Mouse (Mus musculus) urinary bladder, postnatal 4 days (tissue): ENCODE measurements at regions not wholly inside any gene's neighbourhood (a gene's known extent, or its start where the extent isn't known, plus 50 kb on each side); places are given as distances from the start of the nearest gene placed in this dataset.

Experiments
- DNase-seq, 2 experiments: peaks; one replicate each; pipeline ENCODE4 v3.0.0; 2021 to 2022; ENCODE audit warnings: low spot score in 2 of 2

DNA sequence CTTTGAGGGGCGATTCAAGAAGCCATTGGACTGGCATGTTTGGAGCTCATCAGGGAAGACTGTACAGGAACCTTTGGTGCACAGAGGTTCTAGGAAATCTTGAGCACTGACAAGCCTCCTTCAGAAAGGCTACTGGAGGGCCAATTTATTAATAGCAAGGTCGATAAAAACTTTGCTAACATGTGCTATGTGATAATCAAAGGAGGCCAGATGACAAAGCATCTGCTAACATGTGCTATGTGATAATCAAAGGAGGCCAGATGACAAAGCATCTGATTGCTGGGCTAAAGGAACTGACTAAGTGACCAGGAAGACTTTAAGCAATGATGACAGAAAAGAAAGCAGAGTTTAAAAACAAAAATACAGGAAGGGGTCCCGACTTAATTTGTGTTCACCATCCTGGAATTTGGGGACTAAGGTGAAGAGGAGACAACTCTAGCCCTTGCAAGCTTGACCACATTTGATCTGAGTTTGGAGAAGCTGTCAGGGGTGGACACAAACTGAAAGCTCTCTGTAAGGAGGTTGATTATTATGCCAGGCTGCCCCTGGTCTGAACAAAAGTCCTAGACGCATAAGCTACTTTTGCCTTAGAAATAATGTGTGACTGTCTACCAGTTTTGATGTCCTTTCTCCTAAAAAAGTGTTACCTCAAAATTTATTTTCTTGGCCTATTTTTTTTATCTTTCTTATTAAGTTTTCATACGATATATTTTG lies 455.5 kb upstream of the Fam92a start:
- DNase-seq = no peak

DNA sequence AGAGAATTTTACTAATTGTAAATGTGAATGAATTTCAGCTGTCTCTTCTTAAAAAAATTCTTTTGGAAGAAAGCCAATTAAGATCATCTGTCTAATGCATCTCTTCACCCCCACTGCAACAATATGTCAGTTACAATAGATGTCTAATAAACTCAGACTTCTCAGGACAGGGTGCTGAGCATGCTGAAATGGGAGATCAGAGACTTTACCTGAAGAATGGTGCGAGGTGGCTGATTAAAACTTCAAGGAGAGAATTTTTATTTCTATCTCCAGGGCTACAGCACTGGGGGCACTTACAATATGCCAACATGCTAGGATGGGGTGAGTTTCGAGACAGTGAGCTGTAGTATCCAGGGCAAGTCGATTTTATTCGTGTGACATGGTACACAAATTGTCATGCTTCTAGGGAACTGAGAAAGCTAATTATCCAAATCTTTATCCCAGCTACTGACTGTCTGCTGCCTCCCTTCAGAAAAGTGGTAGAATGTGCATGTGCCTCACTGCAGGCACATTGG lies 449.0 kb upstream of the Fam92a start:
- DNase-seq = no peak

DNA sequence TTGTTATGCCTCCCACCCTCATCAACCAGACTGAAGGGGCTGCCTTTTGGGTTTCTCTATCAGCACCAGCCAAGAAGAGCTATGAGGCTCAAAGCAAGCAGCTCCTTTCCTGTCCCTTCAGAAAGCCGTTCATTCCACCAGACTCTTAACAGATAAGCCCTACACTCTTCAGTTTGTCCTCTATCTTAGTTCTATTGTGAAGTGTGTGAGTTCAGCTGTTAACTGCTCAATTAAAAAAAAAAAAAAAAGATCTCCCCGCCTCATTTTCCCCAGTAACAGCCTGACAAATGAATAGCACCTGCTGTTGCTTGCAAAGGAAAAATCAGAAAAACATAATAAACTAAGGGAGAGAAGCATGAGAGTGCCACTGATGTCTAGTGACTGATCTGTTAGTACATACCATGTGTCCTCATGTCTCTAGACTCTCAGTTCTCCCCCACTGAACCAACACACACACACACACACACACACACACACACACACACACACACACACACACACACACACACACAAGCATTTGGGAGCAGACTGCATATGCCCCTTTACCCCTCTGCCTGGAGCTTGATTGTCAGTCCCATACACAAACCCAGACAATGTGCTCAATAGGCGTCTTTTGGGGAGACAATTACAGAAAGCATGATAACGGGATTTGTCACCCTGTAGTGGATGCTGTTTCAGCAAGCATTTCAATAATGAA lies 448.4 kb upstream of the Fam92a start:
- no peak for DNase-seq

DNA sequence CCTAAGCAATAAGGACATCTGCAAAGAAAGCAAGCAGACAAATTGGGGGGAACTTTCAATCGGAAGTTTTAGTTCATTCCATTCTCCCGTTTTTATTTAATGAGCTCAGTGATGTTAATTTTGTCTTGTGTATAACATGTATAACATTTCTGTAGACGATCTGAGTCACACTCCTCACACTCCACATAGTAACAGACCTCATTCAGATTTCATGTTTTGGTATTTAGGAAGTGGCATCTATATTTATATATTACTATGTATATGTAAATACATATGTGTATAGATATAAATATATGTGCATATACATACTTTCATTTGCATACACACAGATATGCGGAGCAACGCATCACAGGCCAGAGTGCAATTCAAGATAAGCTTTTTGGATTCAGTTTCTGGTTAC lies 444.9 kb upstream of the Fam92a start:
- DNase-seq = no peak

DNA sequence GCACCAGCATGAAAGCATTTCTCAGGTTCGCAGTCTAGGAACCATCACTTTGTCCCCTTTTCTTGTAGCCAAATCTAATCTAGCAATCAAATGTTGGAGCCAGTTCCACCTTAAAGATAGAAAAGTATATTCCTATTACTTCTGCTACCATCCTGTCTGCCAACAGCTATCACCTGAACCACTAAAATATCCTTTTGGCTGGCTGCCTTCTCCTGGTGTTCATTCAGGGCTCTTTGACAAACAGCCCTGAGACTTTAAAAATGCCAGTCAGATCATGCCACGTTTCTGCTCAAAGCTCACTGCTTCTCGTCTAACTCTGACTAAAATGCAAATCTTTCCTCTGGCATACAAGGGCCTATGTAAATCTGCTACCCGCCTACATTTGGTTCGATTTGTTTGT lies 439.7 kb upstream of the Fam92a start:
- no peak for DNase-seq

DNA sequence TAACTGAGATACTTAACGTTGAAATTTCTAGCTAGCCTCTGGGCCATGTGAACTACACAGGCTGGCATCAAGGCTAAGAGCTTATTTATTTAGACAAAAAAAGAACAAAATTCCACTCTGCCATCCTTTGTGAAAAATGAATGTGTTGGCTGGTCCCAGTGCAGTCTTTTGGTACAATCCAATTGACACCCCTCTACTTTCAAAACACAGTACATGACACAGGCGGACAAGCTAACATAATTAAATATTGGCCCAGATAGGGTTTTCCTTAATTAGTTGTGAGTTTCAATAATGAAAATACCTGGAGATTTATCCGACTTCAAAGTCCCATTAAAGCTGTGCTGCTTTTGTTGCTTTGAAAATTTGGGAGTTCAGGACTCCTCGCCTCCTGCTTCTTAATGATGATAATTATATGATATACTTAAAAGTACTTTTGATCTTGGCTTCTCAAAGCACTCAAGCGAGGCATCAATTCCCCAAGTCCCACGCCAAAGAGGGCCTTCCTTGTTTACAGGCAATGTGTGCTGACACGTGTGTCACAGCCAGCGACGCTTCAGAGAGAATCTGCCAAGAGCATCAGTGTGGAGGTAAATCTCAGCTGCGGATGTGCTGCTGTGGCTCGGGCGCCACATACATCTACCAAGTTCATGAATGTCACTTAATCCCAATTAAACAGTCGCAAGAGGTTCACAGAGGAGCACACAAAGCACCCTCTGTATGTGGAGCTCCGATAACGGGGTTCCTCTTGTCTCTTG lies 429.5 kb upstream of the Fam92a start:
- DNase-seq = no peak

DNA sequence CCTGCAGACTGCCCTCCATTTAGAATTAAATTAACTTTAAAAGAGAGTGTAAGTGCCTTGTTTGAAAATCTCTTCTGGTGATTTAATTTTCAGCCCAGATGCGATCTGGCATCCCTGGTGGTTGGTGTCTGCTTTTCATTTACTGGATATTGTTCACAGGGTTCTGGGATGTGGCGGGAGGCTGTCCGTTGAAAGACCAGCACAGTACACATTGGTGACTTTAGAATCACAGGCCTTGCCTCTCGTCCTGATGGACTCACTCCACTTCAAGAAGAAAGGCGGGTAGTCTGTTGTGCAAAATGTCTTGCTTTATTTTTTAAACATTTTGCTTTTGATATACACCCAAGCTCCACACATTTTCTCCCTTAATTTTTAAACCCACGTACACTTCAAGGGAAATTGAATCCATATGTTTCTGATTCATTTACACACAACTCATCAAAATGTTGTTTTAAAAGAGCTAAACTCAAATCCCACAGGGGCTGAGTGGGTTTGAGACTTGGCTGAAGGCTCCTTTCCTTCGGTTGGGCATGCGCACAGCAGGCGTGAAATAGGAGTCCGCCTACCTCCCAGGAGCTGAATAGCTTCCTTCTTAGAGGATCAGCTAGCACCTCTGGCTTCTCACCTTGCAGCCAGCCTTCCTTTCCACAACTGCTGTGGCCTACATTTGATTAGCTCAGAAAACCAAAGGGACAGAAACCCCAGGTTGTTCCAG lies 424.1 kb upstream of the Fam92a start:
- DNase-seq = no peak

DNA sequence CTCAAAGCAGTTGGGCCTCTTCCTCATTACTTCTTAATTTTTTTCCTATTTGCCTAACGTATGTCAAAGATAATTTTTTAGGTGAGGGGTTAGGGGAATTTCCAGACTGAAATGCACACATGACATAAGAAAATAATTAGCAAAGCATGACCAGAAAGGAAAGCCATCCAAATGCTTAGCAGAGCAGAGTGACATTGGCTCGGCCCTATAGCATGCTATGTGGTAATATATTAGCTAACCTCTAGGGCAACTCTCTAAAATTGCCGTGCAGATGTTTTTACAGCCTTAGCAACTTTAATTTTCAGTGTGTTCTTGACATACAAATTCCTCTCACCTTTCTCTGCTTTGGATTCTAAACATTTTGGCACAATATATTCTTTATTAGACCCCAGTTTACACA lies 421.2 kb upstream of the Fam92a start:
- DNase-seq = no peak

DNA sequence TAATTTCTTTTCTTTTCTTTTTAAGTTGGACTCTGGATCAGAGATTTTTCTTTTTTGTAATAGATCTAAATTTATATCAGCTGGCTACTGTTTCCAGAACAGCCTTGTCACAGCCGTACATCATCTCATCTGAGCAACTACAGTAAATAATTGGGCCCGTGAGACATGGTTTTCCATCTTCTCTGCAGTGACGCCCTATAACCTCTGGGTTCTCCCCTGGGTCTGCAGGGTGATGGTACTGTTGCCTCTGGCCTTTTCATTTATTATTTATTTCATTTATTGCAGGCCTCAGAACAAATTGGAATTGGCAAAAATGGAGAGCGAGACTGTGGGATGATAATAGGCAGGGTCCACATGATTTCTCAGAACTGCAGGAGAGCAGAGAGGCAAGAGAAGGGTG lies 406.3 kb upstream of the Fam92a start:
- no peak for DNase-seq

DNA sequence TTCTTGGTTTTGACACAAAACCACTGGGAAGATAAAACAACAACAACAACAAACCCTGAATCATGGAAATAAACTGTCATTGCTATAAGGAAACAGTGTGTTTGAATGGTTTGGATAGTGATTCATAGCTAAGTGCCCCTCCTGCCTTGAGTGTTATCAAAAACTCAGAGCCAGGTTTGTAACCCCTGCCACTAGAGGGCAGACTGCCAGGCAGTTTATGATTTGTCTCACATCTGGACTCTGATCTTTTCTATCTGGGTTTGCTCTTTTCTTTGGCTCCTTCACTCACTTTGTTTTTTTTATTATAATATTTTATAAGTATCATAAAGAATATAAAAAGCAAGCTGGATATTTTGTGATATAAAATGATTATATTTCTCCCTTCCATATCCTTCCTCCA lies 400.1 kb upstream of the Fam92a start:
- DNase-seq = no peak

DNA sequence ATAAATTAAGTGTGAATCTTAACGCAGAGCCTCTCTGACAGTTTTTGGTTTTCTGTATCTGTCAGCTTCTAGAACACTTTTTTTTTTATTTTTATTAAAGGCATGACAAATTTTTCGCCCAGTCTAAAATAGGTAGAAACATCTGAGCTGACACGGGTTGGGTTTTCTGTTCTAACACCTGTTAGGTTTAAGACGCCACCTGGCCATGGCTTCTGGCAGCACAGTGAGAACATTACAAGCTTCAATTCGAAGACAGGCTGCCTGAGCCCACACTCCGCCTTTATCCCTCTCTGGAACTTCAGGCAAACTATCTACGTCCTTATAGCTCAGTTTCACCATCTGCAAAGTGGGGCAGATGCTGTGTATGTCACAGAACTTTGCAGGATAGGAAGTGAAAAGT lies 398.9 kb upstream of the Fam92a start:
- DNase-seq = no peak

DNA sequence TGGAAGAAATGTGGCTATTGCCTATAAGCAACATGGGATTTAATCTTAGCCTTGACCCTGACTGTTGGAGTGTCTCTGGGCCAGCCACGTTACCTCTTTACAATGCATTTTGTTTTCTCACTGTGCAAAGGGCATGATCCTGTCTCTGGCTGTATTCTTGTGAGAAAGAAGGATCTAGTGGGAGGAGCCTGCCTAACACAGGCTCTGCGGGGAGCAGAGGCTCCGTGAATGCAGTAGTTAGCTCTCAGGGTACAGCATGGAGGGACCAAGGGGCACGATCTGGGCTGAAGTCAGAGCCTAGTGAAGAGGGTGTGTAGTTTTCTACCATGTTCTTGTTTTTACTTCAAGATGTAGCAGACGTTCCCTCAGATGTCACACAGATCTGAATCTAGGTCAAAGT lies 395.8 kb upstream of the Fam92a start:
- DNase-seq = no peak

DNA sequence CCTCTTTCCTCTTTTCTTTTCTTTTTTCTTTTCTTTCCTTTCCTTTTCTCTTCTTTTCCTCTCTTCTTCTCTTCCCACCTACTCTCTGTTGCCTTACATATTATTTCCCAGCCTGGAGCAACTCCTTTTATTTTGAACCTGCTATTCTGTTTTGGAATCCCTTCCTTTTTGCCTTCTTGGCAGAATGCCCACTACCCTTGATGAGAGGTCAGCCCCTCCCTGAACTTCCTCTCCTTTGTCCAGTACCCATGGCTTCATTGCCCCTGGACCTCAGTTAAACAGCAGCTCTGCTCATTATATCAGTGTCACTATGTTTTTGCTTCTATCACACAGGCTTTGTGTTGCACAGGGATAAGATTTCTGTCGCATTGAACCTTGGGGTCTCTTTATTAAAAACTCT lies 391.2 kb upstream of the Fam92a start:
- no peak for DNase-seq

DNA sequence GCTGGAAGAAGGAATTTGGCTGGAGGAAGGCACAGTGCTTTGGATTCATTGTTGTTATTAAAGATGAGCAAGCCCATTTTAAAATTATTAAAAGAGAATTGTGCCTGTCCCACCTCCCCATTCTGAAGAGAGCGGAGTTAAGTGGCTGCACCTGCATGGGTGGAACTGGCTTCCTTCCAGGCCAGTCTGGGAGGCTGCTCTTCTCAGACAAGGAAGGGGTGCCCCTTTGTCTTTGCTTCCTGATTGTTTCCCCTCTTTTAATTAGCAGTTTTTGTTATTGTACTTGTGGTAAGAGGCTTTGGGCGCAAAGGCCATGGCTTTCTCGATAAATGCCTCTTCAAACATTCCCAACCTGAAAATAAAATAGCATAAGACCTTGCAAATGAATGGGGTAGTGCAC lies 388.7 kb upstream of the Fam92a start:
- DNase-seq = no peak

DNA sequence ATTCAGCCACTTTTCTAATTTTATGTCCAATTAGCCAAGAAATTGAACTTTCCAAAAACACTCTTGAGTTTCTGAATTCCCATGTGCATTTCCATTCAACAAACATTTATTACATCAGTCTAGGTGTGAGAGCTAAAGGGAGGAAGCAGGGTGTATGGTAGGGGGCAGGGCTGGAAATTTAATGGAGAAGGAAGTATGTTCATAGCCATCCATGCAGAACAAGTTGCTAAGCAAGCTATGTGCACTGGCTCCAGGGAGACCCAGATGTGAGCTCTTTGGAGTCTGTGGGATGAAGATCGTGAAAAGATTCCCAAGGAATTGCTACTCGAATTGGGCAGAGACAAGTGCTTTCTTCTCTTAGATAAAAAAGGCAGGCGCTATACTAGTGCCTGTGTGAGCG lies 388.2 kb upstream of the Fam92a start:
- no peak for DNase-seq

DNA sequence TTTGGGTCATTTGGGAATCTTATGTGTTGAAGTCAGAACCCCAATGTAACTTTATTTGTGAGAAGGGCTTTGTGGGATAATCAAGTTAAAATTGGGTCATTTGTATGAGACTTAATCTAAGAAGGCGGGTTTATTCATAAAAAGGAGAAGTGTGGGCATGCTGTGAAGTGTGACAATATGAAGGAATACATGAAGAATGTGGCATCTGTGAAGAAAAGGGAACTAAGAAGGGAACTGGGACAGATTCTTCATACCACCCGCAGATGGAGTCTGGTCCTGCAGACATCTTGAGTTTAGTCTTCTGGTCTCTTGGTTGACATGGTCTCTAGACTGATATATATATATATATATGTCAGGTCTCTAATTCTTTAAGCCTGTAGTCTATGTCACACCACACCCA lies 385.3 kb upstream of the Fam92a start:
- DNase-seq = no peak

DNA sequence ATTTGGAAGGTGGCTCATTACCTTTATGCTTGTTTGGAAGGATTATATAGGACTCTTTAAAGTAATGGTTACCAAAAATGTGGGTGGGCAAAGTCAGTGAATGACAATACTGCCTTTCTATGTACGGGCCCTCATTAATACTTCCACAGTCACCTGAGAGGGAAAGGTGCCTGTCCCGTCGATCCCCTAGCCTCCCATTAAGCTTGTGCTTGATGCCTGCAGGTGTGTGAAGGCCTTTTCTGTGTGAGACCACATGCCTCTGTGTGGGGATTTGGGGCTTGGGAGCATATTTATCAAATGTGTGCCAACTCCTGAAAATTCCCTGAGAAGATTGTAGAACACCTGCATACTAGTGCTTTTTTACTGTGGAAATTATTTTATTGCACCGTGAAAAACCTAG lies 377.4 kb upstream of the Fam92a start:
- no peak for DNase-seq

DNA sequence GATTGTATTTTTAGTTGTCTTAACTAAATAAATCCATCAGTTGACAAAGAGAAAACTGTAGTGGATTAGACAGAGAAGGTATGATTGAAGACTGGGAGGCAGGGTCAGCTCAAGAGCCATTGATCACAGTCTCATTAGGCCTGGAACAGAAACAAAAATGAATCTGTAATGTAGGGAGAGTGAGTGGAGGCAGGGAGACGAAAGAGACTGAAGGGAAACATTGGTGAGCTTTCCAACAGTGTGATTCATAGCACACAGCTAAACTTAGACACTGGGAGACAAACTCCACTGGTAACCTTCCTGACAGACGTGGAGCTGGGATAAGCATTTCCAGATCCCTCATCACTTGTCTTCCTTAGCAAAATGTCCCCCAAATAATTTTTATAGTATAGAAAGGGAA lies 372.1 kb upstream of the Fam92a start:
- DNase-seq = no peak

DNA sequence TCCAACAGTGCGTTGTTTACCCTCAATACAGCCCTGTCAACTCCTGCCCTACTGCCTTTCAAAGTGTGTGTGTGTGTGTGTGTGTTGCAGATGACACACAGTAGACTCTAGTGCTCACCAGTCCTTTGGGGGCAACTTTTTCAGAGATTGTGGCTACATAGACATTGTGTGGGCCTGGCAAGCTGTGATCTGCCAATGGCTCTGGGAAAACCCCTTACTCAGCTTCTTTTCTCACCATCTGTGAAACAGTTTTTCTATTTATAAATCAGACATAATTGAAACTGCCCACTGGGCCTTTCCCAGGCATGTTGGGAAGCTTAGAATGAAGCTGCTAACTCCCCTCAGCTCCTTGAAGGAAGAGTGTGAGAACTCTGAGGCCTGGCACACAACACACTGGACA lies 369.7 kb upstream of the Fam92a start:
- no peak for DNase-seq

DNA sequence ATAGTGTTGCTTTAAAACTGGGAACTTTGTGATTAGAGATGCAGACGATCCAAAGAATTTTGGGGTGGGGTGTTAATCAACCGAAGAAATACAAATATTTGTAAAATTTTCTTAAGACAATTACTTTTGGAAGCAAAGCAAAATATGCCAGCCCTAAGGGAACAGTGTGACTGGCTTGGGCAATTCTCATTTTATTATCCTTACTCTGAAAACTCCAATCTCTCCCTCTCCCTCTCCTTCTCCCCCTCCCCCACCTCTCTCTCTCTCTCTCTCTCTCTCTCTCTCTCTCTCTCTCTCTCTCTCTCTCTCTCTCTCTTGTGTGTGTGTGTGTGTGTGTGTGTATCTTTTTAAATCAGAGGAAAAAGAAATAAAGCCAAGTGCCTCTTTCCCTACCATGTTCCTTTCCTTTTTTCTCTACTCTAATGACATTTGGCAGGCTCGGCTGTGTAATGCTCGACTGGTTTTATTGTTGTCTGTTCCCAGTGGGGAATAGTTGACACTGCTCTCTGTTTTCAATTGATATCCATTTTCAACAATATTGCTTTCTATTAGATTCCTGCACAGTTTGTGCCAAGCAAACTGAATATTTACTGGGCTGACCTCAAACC lies 367.5 kb upstream of the Fam92a start:
- no peak for DNase-seq

DNA sequence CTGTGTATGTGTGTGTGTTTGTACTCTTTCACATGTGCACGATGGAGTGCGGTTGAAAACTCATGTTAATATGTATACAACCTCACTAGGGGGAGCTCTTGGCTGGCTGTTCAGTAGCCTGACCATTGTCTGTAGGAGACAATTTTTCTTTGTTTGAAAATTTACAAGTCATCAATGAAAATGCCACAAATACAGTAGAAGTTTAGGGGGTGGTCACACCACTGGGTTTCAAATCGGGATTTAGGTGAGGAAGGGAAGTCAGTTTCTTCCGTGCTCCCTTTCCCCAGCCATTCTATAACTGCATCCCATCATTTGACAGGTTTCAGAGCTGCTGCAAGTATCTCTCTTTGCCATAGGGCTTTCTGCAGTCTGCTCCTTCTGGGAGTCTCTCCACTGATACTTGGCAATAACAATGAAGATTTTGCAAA lies 366.9 kb upstream of the Fam92a start:
- DNase-seq = no peak

DNA sequence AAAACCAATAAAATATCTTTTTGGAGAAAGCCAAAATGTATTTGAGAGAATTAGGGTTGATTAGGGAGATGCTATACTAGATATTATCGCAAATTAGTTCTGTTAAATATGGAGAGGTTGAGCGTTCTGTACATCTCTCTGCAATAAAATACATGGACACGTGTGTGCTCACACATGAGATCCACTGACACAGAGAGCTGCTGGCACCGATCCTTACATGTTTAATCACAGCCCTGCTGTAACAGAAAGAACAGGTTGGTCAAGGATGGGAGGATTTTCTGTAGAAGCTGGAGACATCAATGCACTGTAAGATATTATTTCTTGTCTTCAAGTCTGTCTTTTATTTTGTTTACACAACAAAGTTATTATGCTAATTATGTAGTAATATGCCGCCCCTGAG lies 366.2 kb upstream of the Fam92a start:
- no peak for DNase-seq
